Mouse (Mus musculus): ENCODE results near the gene Tcea3. TPM values are rescaled to one million over a fixed set of nuclear protein-coding genes. Genes with fewer than 3 reads are reported as not detected.

Gene Tcea3
- polyA plus RNA-seq, 1 experiment from 2014 or later: 1.2 TPM

- H3K27ac ChIP-seq (replicated peaks; ENCODE audit: low read depth, low read length): 0 out of 2 replicates have a peak overlapping the region, but pooled peaks have one; percentile 5
- H3K9ac ChIP-seq (replicated peaks; ENCODE audit: low read length): no peak overlapping the region; the same call in 1 of the 2 replicates
- H3K4me3 ChIP-seq (replicated peaks; ENCODE audit: low read depth, low read length): no peak overlapping the region
- H3K27me3 ChIP-seq (ENCODE audit: control insufficient read depth, insufficient read depth, low read length): peaks cover 9% of the 10 kb centered on the region; the same call in 1 of the 2 replicates
- ATAC-seq (ENCODE audit: low FRiP score, low TSS enrichment): no peak
- H3K9me3 ChIP-seq (ENCODE audit: control insufficient read depth, low read length): no peaks in the 10 kb centered on the region
- peaks cover 72% of the 10 kb centered on the region for H3K36me3 ChIP-seq (ENCODE audit: control insufficient read depth, insufficient read depth, low read length)
- 22% methylated on average over 39 of the region's 39 CpGs for WGBS
- peak overlapping the region; percentile 33 for H3K4me2 ChIP-seq (ENCODE audit: low read length)
- H3K4me1 ChIP-seq (ENCODE audit: control insufficient read depth, insufficient read depth, low read length): peaks cover 19% of the 10 kb centered on the region; the same call in 1 of the 2 replicates
- DNase-seq: peak; percentile 52
Observed at GRCm38 (mm10) chr4:136290781-136291595, 43.5 kb downstream of the Tcea3 start.

- DNase-seq: no peak
- WGBS: 93% methylated on average over 6 of the region's 6 CpGs
- Histone ChIP-seq H3K36me3 (ENCODE audit: control insufficient read depth, insufficient read depth, low read length) (peaks cover 78% of the 10 kb centered on the region), H3K4me2 (ENCODE audit: low read length) (no peak overlapping the region), H3K9ac (replicated peaks; ENCODE audit: low read length) (no peak overlapping the region), H3K27me3 (ENCODE audit: control insufficient read depth, insufficient read depth, low read length) (peaks cover 9% of the 10 kb centered on the region; the same call in 1 of the 2 replicates), H3K4me3 (replicated peaks; ENCODE audit: low read depth, low read length) (no peak overlapping the region), H3K27ac (replicated peaks; ENCODE audit: low read depth, low read length) (no peak overlapping the region), H3K4me1 (ENCODE audit: control insufficient read depth, insufficient read depth, low read length) (peaks cover 16% of the 10 kb centered on the region; the same call in 1 of the 2 replicates), H3K9me3 (ENCODE audit: control insufficient read depth, low read length) (no peaks in the 10 kb centered on the region)
- ATAC-seq (ENCODE audit: low FRiP score, low TSS enrichment): no peak
Observed at GRCm38 (mm10) chr4:136291692-136292091, 44.2 kb downstream of the Tcea3 start.

- H3K27me3 ChIP-seq (ENCODE audit: control insufficient read depth, insufficient read depth, low read length): no peaks in the 10 kb centered on the region
- H3K4me3 ChIP-seq (replicated peaks; ENCODE audit: low read depth, low read length): no peak overlapping the region
- DNase-seq (no peak), ATAC-seq (ENCODE audit: low FRiP score, low TSS enrichment) (no peak)
- H3K9me3 ChIP-seq (ENCODE audit: control insufficient read depth, low read length): no peaks in the 10 kb centered on the region
- 69% methylated on average over 7 of the region's 7 CpGs for WGBS
- no peak overlapping the region for H3K9ac ChIP-seq (replicated peaks; ENCODE audit: low read length)
- no peak overlapping the region for H3K27ac ChIP-seq (replicated peaks; ENCODE audit: low read depth, low read length)
- 0 out of 2 replicates have a peak, but pooled peaks cover 3% of the 10 kb centered on the region for H3K4me1 ChIP-seq (ENCODE audit: control insufficient read depth, insufficient read depth, low read length)
- no peak overlapping the region for H3K4me2 ChIP-seq (ENCODE audit: low read length)
- peaks cover 42% of the 10 kb centered on the region for H3K36me3 ChIP-seq (ENCODE audit: control insufficient read depth, insufficient read depth, low read length)
Observed at GRCm38 (mm10) chr4:136295941-136296340, 48.4 kb downstream of the Tcea3 start.

DNA sequence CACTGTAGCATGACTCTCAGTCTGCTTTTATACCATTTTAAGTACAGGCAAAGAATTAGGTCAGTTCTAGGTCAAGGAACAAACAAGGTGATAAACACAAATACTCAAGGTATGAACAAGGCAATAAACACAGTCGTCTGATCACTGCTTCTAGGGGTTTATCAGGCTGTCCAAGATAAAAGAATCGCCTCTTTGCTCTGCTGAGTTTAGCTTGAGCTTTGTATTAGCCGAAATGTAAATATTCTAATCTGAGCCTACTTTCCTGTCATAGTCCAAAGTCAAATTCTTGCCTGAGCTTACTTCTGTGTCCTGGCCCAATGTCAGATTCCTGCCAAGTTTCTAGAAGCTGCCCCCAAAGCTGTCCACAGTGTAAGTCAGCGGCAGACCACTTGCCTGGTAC, 54.9 kb downstream of the Tcea3 start:
- Histone ChIP-seq H3K27ac (replicated peaks; ENCODE audit: low read depth, low read length) (no peak overlapping the region), H3K36me3 (ENCODE audit: control insufficient read depth, insufficient read depth, low read length) (no peaks in the 10 kb centered on the region), H3K4me2 (ENCODE audit: low read length) (no peak overlapping the region), H3K9me3 (ENCODE audit: control insufficient read depth, low read length) (no peaks in the 10 kb centered on the region), H3K4me3 (replicated peaks; ENCODE audit: low read depth, low read length) (no peak overlapping the region), H3K9ac (replicated peaks; ENCODE audit: low read length) (no peak overlapping the region), H3K27me3 (ENCODE audit: control insufficient read depth, insufficient read depth, low read length) (no peaks in the 10 kb centered on the region), H3K4me1 (ENCODE audit: control insufficient read depth, insufficient read depth, low read length) (no peaks in the 10 kb centered on the region)
- WGBS: 84% methylated on average over 4 of the region's 4 CpGs
- DNase-seq (no peak), ATAC-seq (ENCODE audit: low FRiP score, low TSS enrichment) (no peak)

- DNase-seq: no peak
- no peak overlapping the region for H3K27ac ChIP-seq (replicated peaks; ENCODE audit: low read depth, low read length)
- H3K27me3 ChIP-seq (ENCODE audit: control insufficient read depth, insufficient read depth, low read length): no peaks in the 10 kb centered on the region
- no peaks in the 10 kb centered on the region for H3K4me1 ChIP-seq (ENCODE audit: control insufficient read depth, insufficient read depth, low read length)
- H3K36me3 ChIP-seq (ENCODE audit: control insufficient read depth, insufficient read depth, low read length): no peaks in the 10 kb centered on the region
- H3K4me2 ChIP-seq (ENCODE audit: low read length): no peak overlapping the region
- WGBS: 50% methylated on average over 2 of the region's 2 CpGs
- no peak overlapping the region for H3K9ac ChIP-seq (replicated peaks; ENCODE audit: low read length)
- no peaks in the 10 kb centered on the region for H3K9me3 ChIP-seq (ENCODE audit: control insufficient read depth, low read length)
- no peak overlapping the region for H3K4me3 ChIP-seq (replicated peaks; ENCODE audit: low read depth, low read length)
- no peak for ATAC-seq (ENCODE audit: low FRiP score, low TSS enrichment)
Observed at GRCm38 (mm10) chr4:136304181-136304580, 56.7 kb downstream of the Tcea3 start.

DNA sequence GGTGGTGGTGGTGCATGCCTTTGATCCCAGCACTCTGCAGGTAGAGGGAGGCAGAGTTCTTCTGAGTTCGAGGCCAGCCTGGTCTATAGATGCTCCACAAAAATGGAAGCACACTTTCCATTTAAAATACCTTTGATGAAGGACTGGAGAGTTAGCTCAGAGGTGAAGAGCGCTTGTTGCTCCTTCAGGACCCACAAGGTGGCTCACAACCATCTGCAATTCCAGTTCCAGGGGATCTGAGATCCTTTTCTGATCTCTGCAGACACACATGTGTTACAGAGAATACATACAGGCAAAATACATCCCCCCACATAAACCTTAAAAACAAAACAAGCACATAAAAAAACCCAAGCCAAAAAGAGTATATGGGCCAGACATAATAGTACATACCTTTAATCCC, 60.8 kb downstream of the Tcea3 start:
- Histone ChIP-seq H3K27ac (replicated peaks; ENCODE audit: low read depth, low read length) (no peak overlapping the region), H3K9ac (replicated peaks; ENCODE audit: low read length) (no peak overlapping the region), H3K4me1 (ENCODE audit: control insufficient read depth, insufficient read depth, low read length) (peaks cover 19% of the 10 kb centered on the region), H3K9me3 (ENCODE audit: control insufficient read depth, low read length) (no peaks in the 10 kb centered on the region), H3K4me2 (ENCODE audit: low read length) (no peak overlapping the region), H3K27me3 (ENCODE audit: control insufficient read depth, insufficient read depth, low read length) (no peaks in the 10 kb centered on the region), H3K36me3 (ENCODE audit: control insufficient read depth, insufficient read depth, low read length) (no peaks in the 10 kb centered on the region), H3K4me3 (replicated peaks; ENCODE audit: low read depth, low read length) (no peak overlapping the region)
- ATAC-seq (ENCODE audit: low FRiP score, low TSS enrichment) (no peak), DNase-seq (peak; percentile 52)
- WGBS: 48% methylated on average over 2 of the region's 2 CpGs

GRCm38 (mm10) chr4:136309780-136310179, 62.3 kb downstream of the Tcea3 start:
- Histone ChIP-seq H3K27me3 (ENCODE audit: control insufficient read depth, insufficient read depth, low read length) (no peaks in the 10 kb centered on the region), H3K9ac (replicated peaks; ENCODE audit: low read length) (peak overlapping the region; percentile 84), H3K4me3 (replicated peaks; ENCODE audit: low read depth, low read length) (peak overlapping the region; percentile 100), H3K4me2 (ENCODE audit: low read length) (peak overlapping the region; percentile 59), H3K27ac (replicated peaks; ENCODE audit: low read depth, low read length) (peak overlapping the region; percentile 94), H3K36me3 (ENCODE audit: control insufficient read depth, insufficient read depth, low read length) (no peaks in the 10 kb centered on the region), H3K4me1 (ENCODE audit: control insufficient read depth, insufficient read depth, low read length) (peaks cover 33% of the 10 kb centered on the region), H3K9me3 (ENCODE audit: control insufficient read depth, low read length) (no peaks in the 10 kb centered on the region)
- DNase-seq (peak; percentile 42), ATAC-seq (ENCODE audit: low FRiP score, low TSS enrichment) (no peak)
- 8% methylated on average over 11 of the region's 11 CpGs for WGBS

GRCm38 (mm10) chr4:136310229-136311041, 62.9 kb downstream of the Tcea3 start, which contains the start of gene Hnrnpr:
Gene Hnrnpr, plus strand, starts transcription at chr4:136310942.
- Histone ChIP-seq H3K27ac (replicated peaks; ENCODE audit: low read depth, low read length) (peak within 1 kb of the TSS; percentile 98), H3K27me3 (ENCODE audit: control insufficient read depth, insufficient read depth, low read length) (no peaks in the 10 kb centered on the region), H3K4me1 (ENCODE audit: control insufficient read depth, insufficient read depth, low read length) (peaks cover 38% of the 10 kb centered on the region), H3K9ac (replicated peaks; ENCODE audit: low read length) (peak within 1 kb of the TSS; percentile 99), H3K36me3 (ENCODE audit: control insufficient read depth, insufficient read depth, low read length) (no peaks in the 10 kb centered on the region), H3K9me3 (ENCODE audit: control insufficient read depth, low read length) (no peaks in the 10 kb centered on the region), H3K4me2 (ENCODE audit: low read length) (peak within 1 kb of the TSS; percentile 87), H3K4me3 (replicated peaks; ENCODE audit: low read depth, low read length) (peak within 1 kb of the TSS; percentile 100)
- under 1% methylated on average over 59 of the region's 65 CpGs for WGBS
- ATAC-seq (ENCODE audit: low FRiP score, low TSS enrichment) (peak; percentile 99), DNase-seq (peak; percentile 99)

Data from midbrain, embryonic 14.5 days (tissue).